Mouse (Mus musculus) bone marrow macrophage, adult 2 months (primary cell): ENCODE results near the gene Olfr223.

Experiments
- CTCF ChIP-seq: IDR thresholded peaks from 2 replicates; pipeline ENCODE4 v1.5.1; 2012; ENCODE audit warnings: low read depth, mild to moderate bottlenecking, low read length, moderate library complexity
- POLR2A ChIP-seq: IDR thresholded peaks from 2 replicates; pipeline ENCODE4 v1.6.1; 2012; ENCODE audit warnings: mild to moderate bottlenecking, low read depth, low read length, borderline replicate concordance

GRCm38 (mm10) chr11:59541324-59541723, 51.8 kb downstream of the Olfr223 start, which contains the start of gene Nlrp3:
- TF ChIP-seq CTCF = no peak
- no peak for TF ChIP-seq POLR2A
